Mouse (Mus musculus) spleen, adult 2 months (tissue): ENCODE measurements around the gene Apol7a.
"Not testable (repeated sequence)": the region's sequence is repeated elsewhere in the genome, so short reads cannot be mapped to it uniquely, and the experiment has no call there.

Source experiments
- CTCF ChIP-seq: fragments of 200-500 bp; IDR thresholded peaks from 2 replicates; pipeline ENCODE4 v1.5.1; 2011; ENCODE audit warnings: mild to moderate bottlenecking, inconsistent platforms; ENCODE audit not compliant: insufficient read depth, insufficient read length, insufficient replicate concordance; ENCODE audit errors: extremely low read depth
- POLR2A ChIP-seq: fragments of 200-500 bp; IDR thresholded peaks from 2 replicates; pipeline ENCODE4 v1.6.1; 2011; ENCODE audit warnings: low read depth, low read length, inconsistent platforms

DNA sequence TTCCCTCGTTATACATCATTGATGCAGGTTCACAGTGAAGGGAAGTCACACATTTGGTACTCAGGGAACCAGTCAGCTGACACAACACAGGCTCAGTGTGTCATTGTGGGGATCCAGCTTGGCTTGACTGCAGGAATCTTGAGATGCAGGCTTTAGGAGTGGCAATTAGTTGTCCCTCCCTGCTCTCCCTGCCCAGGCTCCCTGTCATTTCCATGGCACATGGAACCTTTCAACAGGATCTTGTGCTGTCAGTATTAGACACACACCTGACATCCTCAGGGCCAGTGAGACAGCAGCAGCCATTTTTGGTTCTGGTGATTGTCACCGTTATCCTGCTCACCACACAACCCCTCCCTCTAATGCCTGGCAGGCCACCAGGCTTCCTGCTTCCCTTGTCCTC is 16.7 kb upstream of the Apol7a start:
- TF ChIP-seq CTCF, POLR2A: not testable (repeated sequence)
